Mouse (Mus musculus) CH12.LX (cell line): ENCODE data around the gene Tmem117. TPM values are rescaled to one million over a fixed set of nuclear protein-coding genes. Genes with fewer than 3 reads are reported as not detected.
A peak's percentile ranks its signal among the peaks of the same experiment; 100 is the strongest.

ENCODE experiments used
- DNase-seq: peaks from one replicate; pipeline ENCODE4 v3.0.0-alpha.2; 2013; ENCODE audit errors: extremely low read depth
- H3K27ac ChIP-seq: 2 replicates; pipeline ENCODE4 v1.5.1; 2012; ENCODE audit warnings: low read depth, mild to moderate bottlenecking, control low read depth, moderate library complexity; ENCODE audit not compliant: insufficient read depth
- H3K27me3 ChIP-seq: replicated peaks from 2 replicates; pipeline ENCODE3; 2012; ENCODE audit warnings: inconsistent platforms
- H3K36me3 ChIP-seq, 2 experiments: replicated peaks in 1 of 2; 2 replicates each; pipeline versions ENCODE3 to v1.6.1; 2012; ENCODE audit warnings: inconsistent platforms in 1 of 2, low read length in 1 of 2, mild to moderate bottlenecking in 1 of 2, mixed read lengths in 1 of 2, moderate library complexity in 1 of 2; ENCODE audit not compliant: control insufficient read depth in 1 of 2, insufficient read depth in 1 of 2
- H3K4me1 ChIP-seq, 2 experiments: 2 replicates each; pipeline ENCODE4 v1.6.1; 2012; ENCODE audit warnings: inconsistent platforms in 1 of 2, moderate library complexity in 1 of 2; ENCODE audit not compliant: insufficient read depth in 2 of 2, control insufficient read depth in 1 of 2
- H3K4me2 ChIP-seq: 2 replicates; pipeline ENCODE4 v1.6.1; 2012; ENCODE audit warnings: low read depth, mild to moderate bottlenecking, control low read depth; ENCODE audit not compliant: poor library complexity, insufficient read depth, severe bottlenecking
- H3K4me3 ChIP-seq, 3 experiments: fragments of 150-350 bp in 1 of 3; sonication (generic) in 1 of 3; replicated peaks in 1 of 3; 2 replicates each; pipeline versions ENCODE3 to v1.5.1; 2011 to 2012; ENCODE audit warnings: low read depth in 2 of 3, low read length in 2 of 3, mild to moderate bottlenecking in 2 of 3, moderate library complexity in 2 of 3, control low read depth in 1 of 3, improper control_type of control experiment in 1 of 3, inconsistent platforms in 1 of 3, mixed read lengths in 1 of 3; ENCODE audit not compliant: poor library complexity in 1 of 3
- H3K79me2 ChIP-seq: replicated peaks from 2 replicates; pipeline ENCODE4 v1.6.1; 2012; ENCODE audit warnings: mild to moderate bottlenecking, moderate library complexity; ENCODE audit not compliant: control insufficient read depth, poor library complexity, insufficient read depth, severe bottlenecking; ENCODE audit errors: extremely low read depth
- H3K9ac ChIP-seq: 2 replicates; pipeline ENCODE4 v1.6.1; 2012; ENCODE audit warnings: low read depth, mild to moderate bottlenecking, control low read depth, moderate library complexity; ENCODE audit not compliant: insufficient read depth
- H3K9me3 ChIP-seq: replicated peaks from 2 replicates; pipeline ENCODE3; 2012; ENCODE audit warnings: low read length, inconsistent platforms, mixed read lengths
- BHLHE40 ChIP-seq: IDR thresholded peaks from 2 replicates; pipeline ENCODE4 v1.6.1; 2011; ENCODE audit warnings: mild to moderate bottlenecking, low read depth, low read length, improper control_type of control experiment
- CHD1 ChIP-seq: IDR thresholded peaks from 2 replicates; pipeline ENCODE4 v1.6.1; 2012; ENCODE audit warnings: low read depth, low read length, improper control_type of control experiment, inconsistent platforms
- CTCF ChIP-seq, 2 experiments: IDR thresholded peaks in 1 of 2; conservative IDR thresholded peaks in 1 of 2; 2 replicates each; pipeline ENCODE4 v1.5.1; 2011 to 2012; ENCODE audit warnings: low read depth in 2 of 2, low read length in 2 of 2, improper control_type of control experiment in 1 of 2, inconsistent platforms in 1 of 2, mild to moderate bottlenecking in 1 of 2, moderate library complexity in 1 of 2
- E2F4 ChIP-seq: IDR thresholded peaks from 2 replicates; pipeline ENCODE4 v1.6.1; 2011; ENCODE audit warnings: low read depth, low read length, improper control_type of control experiment; ENCODE audit not compliant: insufficient replicate concordance
- ELF1 ChIP-seq: IDR thresholded peaks from 2 replicates; pipeline ENCODE4 v1.6.1; 2014; ENCODE audit warnings: low read depth, mild to moderate bottlenecking, inconsistent platforms, low read length, improper control_type of control experiment
- GABPA ChIP-seq: IDR thresholded peaks from 2 replicates; pipeline ENCODE4 v1.6.1; 2012; ENCODE audit warnings: low read depth, low read length, improper control_type of control experiment, inconsistent platforms; ENCODE audit not compliant: insufficient replicate concordance
- IRF4 ChIP-seq: IDR thresholded peaks from 2 replicates; pipeline ENCODE4 v1.6.1; 2014; ENCODE audit warnings: low read depth, mild to moderate bottlenecking, inconsistent platforms, low read length, improper control_type of control experiment
- MAFK ChIP-seq: IDR thresholded peaks from 2 replicates; pipeline ENCODE4 v1.6.1; 2011; ENCODE audit warnings: low read length, improper control_type of control experiment; ENCODE audit not compliant: insufficient replicate concordance
- MAX ChIP-seq: IDR thresholded peaks from 2 replicates; pipeline ENCODE4 v1.6.1; 2011; ENCODE audit warnings: low read length, improper control_type of control experiment
- MAZ ChIP-seq: IDR thresholded peaks from 2 replicates; pipeline ENCODE4 v1.6.1; 2012; ENCODE audit warnings: low read depth, mild to moderate bottlenecking, inconsistent platforms, low read length, improper control_type of control experiment, moderate library complexity
- MXI1 ChIP-seq: IDR thresholded peaks from 2 replicates; pipeline ENCODE4 v1.6.1; 2011; ENCODE audit warnings: mild to moderate bottlenecking, low read depth, low read length, improper control_type of control experiment
- MYC ChIP-seq: IDR thresholded peaks from 2 replicates; pipeline ENCODE4 v1.6.1; 2011; ENCODE audit warnings: low read depth, mild to moderate bottlenecking, improper control_type of control experiment, low read length
- NELFE ChIP-seq: IDR thresholded peaks from 2 replicates; pipeline ENCODE4 v1.6.1; 2011; ENCODE audit warnings: low read depth, low read length, improper control_type of control experiment
- POLR2A ChIP-seq: IDR thresholded peaks from 2 replicates; pipeline ENCODE4 v1.6.1; 2011; ENCODE audit warnings: low read depth, mild to moderate bottlenecking, improper control_type of control experiment, low read length
- RAD21 ChIP-seq: IDR thresholded peaks from 2 replicates; pipeline ENCODE4 v1.6.1; 2011; ENCODE audit warnings: low read depth, mild to moderate bottlenecking, low read length, improper control_type of control experiment, moderate library complexity
- SIN3A ChIP-seq: IDR thresholded peaks from 2 replicates; pipeline ENCODE4 v1.6.1; 2012; ENCODE audit warnings: low read length, improper control_type of control experiment, inconsistent platforms
- SMC3 ChIP-seq: IDR thresholded peaks from 2 replicates; pipeline ENCODE4 v1.6.1; 2011; ENCODE audit warnings: low read depth, low read length, improper control_type of control experiment
- TBP ChIP-seq: conservative IDR thresholded peaks from 2 replicates; pipeline ENCODE4 v1.6.1; 2011; ENCODE audit warnings: low read depth, low read length, improper control_type of control experiment
- UBTF ChIP-seq: IDR thresholded peaks from 2 replicates; pipeline ENCODE4 v1.6.1; 2012; ENCODE audit warnings: low read depth, mild to moderate bottlenecking, inconsistent platforms, low read length, improper control_type of control experiment, moderate library complexity
- USF1 ChIP-seq: IDR thresholded peaks from 2 replicates; pipeline ENCODE4 v1.6.1; 2014; ENCODE audit warnings: low read depth, mild to moderate bottlenecking, inconsistent platforms, low read length, improper control_type of control experiment
- USF2 ChIP-seq: conservative IDR thresholded peaks from 2 replicates; pipeline ENCODE4 v1.6.1; 2011; ENCODE audit warnings: low read depth, low read length, improper control_type of control experiment
- dilution Hi-C: fragments of 300-500 bp; cut with MboI; formaldehyde crosslinking; loops from 2 replicates; pipeline ENCODE4 v1.14.3; 2020; ENCODE audit warnings: low sequenced_read_pairs; ENCODE audit not compliant: extremely low pct_unique_long_range_greater_than_20kb, extremely low pct_ligation_motif_present
- in situ Hi-C: fragments of 300-500 bp; cut with MboI; formaldehyde crosslinking; loops from 3 replicates; pipeline ENCODE4 v1.14.3; 2019; ENCODE audit warnings: low sequenced_read_pairs, low pct_ligation_motif_present, low pct_unique_long_range_greater_than_20kb, mixed read lengths
- polyA plus RNA-seq: library from polyadenylated mRNA; unstranded; fragments of >175 nt; gene quantifications from 2 replicates; pipeline ENCODE4 v1.2.1, GENCODE M21; 2012; ENCODE audit warnings: low read depth; ENCODE audit not compliant: insufficient read length
- total RNA-seq, 2 experiments: library from RNA; depleted of rRNA; stranded (reverse); fragments of 300-350 nt in 1 of 2; fragments of >200 nt in 1 of 2; gene quantifications; 2 replicates each; pipeline ENCODE4 v1.2.3; 2012 to 2014

Tmem117 gene
- total and polyA plus RNA-seq, 3 experiments = not detected

- TF ChIP-seq GABPA = no peak; the same call in 1 of the 2 replicates
- TF ChIP-seq USF1 = peak; percentile 12; the same call in 1 of the 2 replicates
- peak; percentile 83 for TF ChIP-seq POLR2A
- TF ChIP-seq USF2 = no peak
- no peak for TF ChIP-seq TBP
- TF ChIP-seq RAD21 = no peak
- TF ChIP-seq MXI1 = peak; percentile 81; the same call in 1 of the 2 replicates
- TF ChIP-seq CHD1 = no peak
- no peak for TF ChIP-seq MAFK
- TF ChIP-seq BHLHE40 = no peak
- peak; percentile 99 for TF ChIP-seq ELF1
- no peak for TF ChIP-seq E2F4
- peak; percentile 43; the same call in 1 of the 2 replicates for TF ChIP-seq IRF4
- TF ChIP-seq, all 38 proteins: peak for 13
Measured at GRCm38 (mm10) chr15:94589219-94590075, 39.6 kb upstream of the Tmem117 start, which contains the start of gene Twf1 (continued).

GRCm38 (mm10) chr15:94590083-94590482 lies 38.9 kb upstream of the Tmem117 start:
- H3K9me3 ChIP-seq = no peaks in the 10 kb centered on the region
- H3K79me2 ChIP-seq = peaks cover 29% of the 10 kb centered on the region
- no peak for DNase-seq
- peak overlapping the region in 2 of 3 experiments; percentile 19 to 40 for H3K4me3 ChIP-seq
- TF ChIP-seq MAX (no peak), NELFE (peak; percentile 35; the same call in 1 of the 2 replicates)
- no peaks in the 10 kb centered on the region for H3K27me3 ChIP-seq
- in situ Hi-C loops (loop anchor here (10.0 kb wide), 1 partner anchor 45 kb away; the partner anchor contains the start of genes Irak4 and Pus7l), dilution Hi-C loops (no loop called here)
- H3K9ac ChIP-seq = peak overlapping the region; percentile 54
- H3K36me3 ChIP-seq = peaks cover 7 to 15% of the 10 kb centered on the region in 2 experiments
- peaks cover 0 to 15% of the 10 kb centered on the region in 2 experiments; a peak in 2 of 4 replicates for H3K4me1 ChIP-seq
- H3K4me2 ChIP-seq = peak overlapping the region; percentile 50
- no peak overlapping the region for H3K27ac ChIP-seq

- H3K79me2 ChIP-seq = peaks cover 22% of the 10 kb centered on the region
- no peak overlapping the region for H3K4me3 ChIP-seq
- no peaks in the 10 kb centered on the region for H3K9me3 ChIP-seq
- H3K9ac ChIP-seq = no peak overlapping the region
- no peak overlapping the region for H3K4me2 ChIP-seq
- in situ Hi-C loops (loop anchor here (10.0 kb wide), 1 partner anchor 47 kb away; the partner anchor contains the start of genes Irak4 and Pus7l), dilution Hi-C loops (no loop called here)
- no peak for TF ChIP-seq MAZ
- TF ChIP-seq MYC = no peak
- no peak for TF ChIP-seq RAD21
- TF ChIP-seq CTCF (conservative IDR thresholded peaks at IDR 0.05 in 1 of 2, IDR thresholded peaks at IDR 0.05 in 1 of 2; ENCODE audit: low read depth in 2 of 2, low read length in 2 of 2) = no peak
- TF ChIP-seq UBTF = no peak
- no peak for TF ChIP-seq SIN3A
- no peak for TF ChIP-seq SMC3
- peaks cover 1 to 4% of the 10 kb centered on the region in 2 experiments for H3K36me3 ChIP-seq
- no peak overlapping the region for H3K27ac ChIP-seq
- DNase-seq = no peak
- peaks cover 0 to 14% of the 10 kb centered on the region in 2 experiments; a peak in 2 of 4 replicates for H3K4me1 ChIP-seq
- H3K27me3 ChIP-seq = peaks cover 1% of the 10 kb centered on the region
Measured at GRCm38 (mm10) chr15:94591356-94591755, 37.7 kb upstream of the Tmem117 start.
